Mouse (Mus musculus) cerebellum, adult 9-11 months (tissue): ENCODE data around the gene Oxct2b.
"Not testable (repeated sequence)": the region's sequence is repeated elsewhere in the genome, so short reads cannot be mapped to it uniquely, and the experiment has no call there.

Source experiments
- DNase-seq: peaks from one replicate; pipeline ENCODE4 v3.0.0; 2022

Oxct2b gene

GRCm38 (mm10) chr4:123116011-123116410, at the start of gene Oxct2b:
Gene Oxct2b (plus strand): TSS chr4:123116266.
- DNase-seq = no peak

GRCm38 (mm10) chr4:123068646-123069045, 47.4 kb upstream of the Oxct2b start:
- DNase-seq = no peak

GRCm38 (mm10) chr4:123071266-123071966, 44.6 kb upstream of the Oxct2b start:
- no peak for DNase-seq

- no peak for DNase-seq
Measured at GRCm38 (mm10) chr4:123076928-123077327, 39.1 kb upstream of the Oxct2b start.

GRCm38 (mm10) chr4:123078231-123078630, 37.8 kb upstream of the Oxct2b start:
- no peak for DNase-seq

GRCm38 (mm10) chr4:123080791-123081190, 35.3 kb upstream of the Oxct2b start:
- DNase-seq = peak; percentile 27

- DNase-seq = peak; percentile 63
Measured at GRCm38 (mm10) chr4:123082283-123083163, 33.5 kb upstream of the Oxct2b start.

GRCm38 (mm10) chr4:123083323-123083902, 32.7 kb upstream of the Oxct2b start:
- DNase-seq = no peak

- DNase-seq = no peak
Measured at GRCm38 (mm10) chr4:123085290-123085689, 30.8 kb upstream of the Oxct2b start.

GRCm38 (mm10) chr4:123086381-123086780, 29.7 kb upstream of the Oxct2b start:
- no peak for DNase-seq

- no peak for DNase-seq
Measured at GRCm38 (mm10) chr4:123092621-123093020, 23.4 kb upstream of the Oxct2b start.

GRCm38 (mm10) chr4:123093064-123093776, 22.8 kb upstream of the Oxct2b start:
- no peak for DNase-seq

- DNase-seq = no peak
Measured at GRCm38 (mm10) chr4:123093869-123094268, 22.2 kb upstream of the Oxct2b start.

GRCm38 (mm10) chr4:123104651-123105450, 11.2 kb upstream of the Oxct2b start, which contains the start of gene Bmp8b:
Gene Bmp8b (plus strand): TSS chr4:123105165.
- DNase-seq = no peak

GRCm38 (mm10) chr4:123105451-123105790, 10.6 kb upstream of the Oxct2b start:
- no peak for DNase-seq

GRCm38 (mm10) chr4:123105929-123106328, 10.1 kb upstream of the Oxct2b start:
- DNase-seq = not testable (repeated sequence)

GRCm38 (mm10) chr4:123106864-123107263, 9.2 kb upstream of the Oxct2b start:
- no peak for DNase-seq

GRCm38 (mm10) chr4:123108056-123108455, 8.0 kb upstream of the Oxct2b start:
- DNase-seq = no peak

- no peak for DNase-seq
Measured at GRCm38 (mm10) chr4:123110751-123111150, 5.3 kb upstream of the Oxct2b start.

- not testable (repeated sequence) for DNase-seq
Measured at GRCm38 (mm10) chr4:123111275-123111983, 4.6 kb upstream of the Oxct2b start.

GRCm38 (mm10) chr4:123112216-123112764, 3.8 kb upstream of the Oxct2b start:
- DNase-seq = no peak
